Mouse (Mus musculus) liver, embryonic 11.5 days (tissue): ENCODE data around the gene Hspb11. TPM values are rescaled to one million over a fixed set of nuclear protein-coding genes. Genes with fewer than 3 reads are reported as not detected.

ENCODE experiments used
- ATAC-seq: fragments of 200-750 bp; cut with Nextera tagmentation; replicated peaks from 2 replicates; pipeline ENCODE4 v1.8.0; 2017; ENCODE audit warnings: moderate number of reproducible peaks, mild to moderate bottlenecking, moderate TSS enrichment, moderate library complexity; ENCODE audit not compliant: low FRiP score
- DNase-seq: peaks from one replicate; pipeline ENCODE4 v3.0.0-alpha.2; 2017; ENCODE audit warnings: low spot score
- H3K27ac ChIP-seq: fragments of 300-500 bp; sonication (generic); 2 replicates; pipeline ENCODE4 v1.5.1; 2014; ENCODE audit warnings: mild to moderate bottlenecking, low read depth, low read length, control low read depth
- H3K27me3 ChIP-seq: fragments of 300-500 bp; sonication (generic); replicated peaks from 2 replicates; pipeline ENCODE4 v1.6.1; 2014; ENCODE audit warnings: low read length, mixed read lengths; ENCODE audit not compliant: control insufficient read depth, insufficient read depth
- H3K36me3 ChIP-seq: fragments of 300-500 bp; sonication (generic); 2 replicates; pipeline ENCODE4 v1.6.1; 2014; ENCODE audit warnings: mild to moderate bottlenecking, low read length, moderate library complexity, mixed read lengths; ENCODE audit not compliant: control insufficient read depth, insufficient read depth
- H3K4me1 ChIP-seq: fragments of 300-500 bp; sonication (generic); replicated peaks from 2 replicates; pipeline ENCODE4 v1.6.1; 2014; ENCODE audit warnings: low read length, mixed read lengths; ENCODE audit not compliant: control insufficient read depth, insufficient read depth
- H3K4me2 ChIP-seq: fragments of 300-500 bp; sonication (generic); 2 replicates; pipeline ENCODE4 v1.6.1; 2014; ENCODE audit warnings: mild to moderate bottlenecking, control low read depth, moderate library complexity
- H3K4me3 ChIP-seq: fragments of 300-500 bp; sonication (generic); 2 replicates; pipeline ENCODE4 v1.5.1; 2014; ENCODE audit warnings: low read depth, low read length, control low read depth
- H3K9ac ChIP-seq: fragments of 300-500 bp; sonication (generic); 2 replicates; pipeline ENCODE4 v1.6.1; 2014; ENCODE audit warnings: low read depth, low read length, control low read depth
- H3K9me3 ChIP-seq: fragments of 300-500 bp; sonication (generic); 2 replicates; pipeline ENCODE4 v1.6.1; 2016; ENCODE audit warnings: low read length, inconsistent platforms, mixed read lengths; ENCODE audit not compliant: control insufficient read depth
- WGBS: fragments of 180-500 bp; shearing (Covaris S2); extraction: QIAGEN DNeasy Blood & Tissue Kit; methylation state at CpG from one replicate; pipeline ENCODE4 v1.1.7; 2014; 5-methylcytosine and 5-hydroxymethylcytosine counted together
- polyA plus RNA-seq: library from polyadenylated mRNA; unstranded; fragments of >200 nt; fragmentation: Nextera tagmentation; extraction: Ambion mirVana; gene quantifications from 2 replicates; pipeline ENCODE4 v1.2.1, GENCODE M21; 2014

Gene Hspb11
- polyA plus RNA-seq, 1 experiment from 2014 or later = 14.8 TPM

- no peak overlapping the region for H3K4me3 ChIP-seq
- H3K27me3 ChIP-seq = no peaks in the 10 kb centered on the region
- H3K4me2 ChIP-seq = no peak overlapping the region
- DNase-seq (no peak), ATAC-seq (no peak)
- H3K36me3 ChIP-seq = peaks cover 6% of the 10 kb centered on the region
- no peaks in the 10 kb centered on the region for H3K9me3 ChIP-seq
- H3K4me1 ChIP-seq = peaks cover 17% of the 10 kb centered on the region
- H3K27ac ChIP-seq = no peak overlapping the region
- H3K9ac ChIP-seq = no peak overlapping the region
- 68% methylated on average over 1 of the region's 1 CpGs for WGBS
These were observed 7.4 kb upstream of the Hspb11 start for GRCm38 (mm10) chr4:107246040-107246439.

GRCm38 (mm10) chr4:107247110-107247509, 6.3 kb upstream of the Hspb11 start:
- Histone ChIP-seq H3K27me3 (no peaks in the 10 kb centered on the region), H3K4me1 (peaks cover 24% of the 10 kb centered on the region), H3K9me3 (no peaks in the 10 kb centered on the region), H3K4me3 (no peak overlapping the region), H3K9ac (no peak overlapping the region), H3K4me2 (no peak overlapping the region), H3K27ac (no peak overlapping the region), H3K36me3 (peaks cover 2% of the 10 kb centered on the region)
- ATAC-seq (no peak), DNase-seq (no peak)
- 72% methylated on average over 9 of the region's 9 CpGs for WGBS

GRCm38 (mm10) chr4:107248061-107248460, 5.3 kb upstream of the Hspb11 start:
- H3K27ac ChIP-seq = no peak overlapping the region
- no peak overlapping the region for H3K9ac ChIP-seq
- no peak overlapping the region for H3K4me3 ChIP-seq
- H3K4me2 ChIP-seq = no peak overlapping the region
- H3K36me3 ChIP-seq = no peaks in the 10 kb centered on the region; the same call in 1 of the 2 replicates
- no peak for ATAC-seq
- peaks cover 29% of the 10 kb centered on the region for H3K4me1 ChIP-seq
- 92% methylated on average over 3 of the region's 3 CpGs for WGBS
- no peak for DNase-seq
- no peaks in the 10 kb centered on the region for H3K9me3 ChIP-seq
- H3K27me3 ChIP-seq = no peaks in the 10 kb centered on the region

- 50% methylated on average over 2 of the region's 2 CpGs for WGBS
- peaks cover 27% of the 10 kb centered on the region for H3K4me1 ChIP-seq
- no peak overlapping the region for H3K27ac ChIP-seq
These were observed 3.9 kb upstream of the Hspb11 start for GRCm38 (mm10) chr4:107249471-107249870.

GRCm38 (mm10) chr4:107250494-107250893, 2.9 kb upstream of the Hspb11 start:
- Histone ChIP-seq H3K9me3 (no peaks in the 10 kb centered on the region), H3K9ac (no peak overlapping the region), H3K27ac (no peak overlapping the region), H3K4me2 (no peak overlapping the region), H3K36me3 (no peaks in the 10 kb centered on the region), H3K27me3 (no peaks in the 10 kb centered on the region), H3K4me3 (no peak overlapping the region), H3K4me1 (peaks cover 27% of the 10 kb centered on the region)
- WGBS = 28% methylated on average over 4 of the region's 4 CpGs
- ATAC-seq = no peak
- DNase-seq = no peak

More at GRCm38 (mm10) chr4:107249471-107249870, 3.9 kb upstream of the Hspb11 start:
- no peaks in the 10 kb centered on the region for H3K36me3 ChIP-seq
- H3K9ac ChIP-seq = no peak overlapping the region
- ATAC-seq (no peak), DNase-seq (no peak)
- H3K4me3 ChIP-seq = no peak overlapping the region
- no peaks in the 10 kb centered on the region for H3K9me3 ChIP-seq
- no peaks in the 10 kb centered on the region for H3K27me3 ChIP-seq
- no peak overlapping the region for H3K4me2 ChIP-seq

- no peak for DNase-seq
- peak overlapping the region; percentile 96 for H3K4me2 ChIP-seq
- H3K4me3 ChIP-seq = peak overlapping the region; percentile 75
- ATAC-seq = no peak
- H3K36me3 ChIP-seq = no peaks in the 10 kb centered on the region
- no peak overlapping the region for H3K27ac ChIP-seq
- WGBS = 3% methylated on average over 11 of the region's 11 CpGs
- no peaks in the 10 kb centered on the region for H3K9me3 ChIP-seq
- peak overlapping the region; percentile 82 for H3K9ac ChIP-seq
- peaks cover 23% of the 10 kb centered on the region for H3K4me1 ChIP-seq
- H3K27me3 ChIP-seq = no peaks in the 10 kb centered on the region
These were observed 871 bp upstream of the Hspb11 start for GRCm38 (mm10) chr4:107252522-107252921.

GRCm38 (mm10) chr4:107254414-107254813, 1.0 kb downstream of the Hspb11 start:
- H3K4me2 ChIP-seq = peak overlapping the region; percentile 96
- H3K27me3 ChIP-seq = no peaks in the 10 kb centered on the region
- peak overlapping the region; percentile 82 for H3K9ac ChIP-seq
- H3K4me3 ChIP-seq = peak overlapping the region; percentile 75
- ATAC-seq = no peak
- no peak for DNase-seq
- no peaks in the 10 kb centered on the region for H3K36me3 ChIP-seq
- H3K27ac ChIP-seq = no peak overlapping the region
- peaks cover 19% of the 10 kb centered on the region for H3K4me1 ChIP-seq
- 40% methylated on average over 3 of the region's 3 CpGs for WGBS
- H3K9me3 ChIP-seq = no peaks in the 10 kb centered on the region

- WGBS = 49% methylated on average over 4 of the region's 4 CpGs
- H3K9me3 ChIP-seq = no peaks in the 10 kb centered on the region; the same call in 1 of the 2 replicates
- no peak overlapping the region for H3K9ac ChIP-seq
- H3K36me3 ChIP-seq = no peaks in the 10 kb centered on the region
- H3K27ac ChIP-seq = no peak overlapping the region
- no peak overlapping the region for H3K4me2 ChIP-seq
- DNase-seq (no peak), ATAC-seq (no peak)
- H3K27me3 ChIP-seq = no peaks in the 10 kb centered on the region
- no peaks in the 10 kb centered on the region for H3K4me1 ChIP-seq
- H3K4me3 ChIP-seq = no peak overlapping the region
These were observed 6.6 kb downstream of the Hspb11 start for GRCm38 (mm10) chr4:107260001-107260400.

GRCm38 (mm10) chr4:107273683-107274082, 20.3 kb downstream of the Hspb11 start:
- Histone ChIP-seq H3K4me2 (no peak overlapping the region), H3K36me3 (no peaks in the 10 kb centered on the region), H3K4me3 (no peak overlapping the region), H3K27ac (no peak overlapping the region), H3K9ac (no peak overlapping the region), H3K27me3 (no peaks in the 10 kb centered on the region), H3K9me3 (no peaks in the 10 kb centered on the region), H3K4me1 (no peaks in the 10 kb centered on the region)
- ATAC-seq (no peak), DNase-seq (no peak)
- WGBS = 75% methylated on average over 4 of the region's 4 CpGs
